Comparison of ENCODE assay signal across 10 mouse cellular contexts in the genomic region with DNA sequence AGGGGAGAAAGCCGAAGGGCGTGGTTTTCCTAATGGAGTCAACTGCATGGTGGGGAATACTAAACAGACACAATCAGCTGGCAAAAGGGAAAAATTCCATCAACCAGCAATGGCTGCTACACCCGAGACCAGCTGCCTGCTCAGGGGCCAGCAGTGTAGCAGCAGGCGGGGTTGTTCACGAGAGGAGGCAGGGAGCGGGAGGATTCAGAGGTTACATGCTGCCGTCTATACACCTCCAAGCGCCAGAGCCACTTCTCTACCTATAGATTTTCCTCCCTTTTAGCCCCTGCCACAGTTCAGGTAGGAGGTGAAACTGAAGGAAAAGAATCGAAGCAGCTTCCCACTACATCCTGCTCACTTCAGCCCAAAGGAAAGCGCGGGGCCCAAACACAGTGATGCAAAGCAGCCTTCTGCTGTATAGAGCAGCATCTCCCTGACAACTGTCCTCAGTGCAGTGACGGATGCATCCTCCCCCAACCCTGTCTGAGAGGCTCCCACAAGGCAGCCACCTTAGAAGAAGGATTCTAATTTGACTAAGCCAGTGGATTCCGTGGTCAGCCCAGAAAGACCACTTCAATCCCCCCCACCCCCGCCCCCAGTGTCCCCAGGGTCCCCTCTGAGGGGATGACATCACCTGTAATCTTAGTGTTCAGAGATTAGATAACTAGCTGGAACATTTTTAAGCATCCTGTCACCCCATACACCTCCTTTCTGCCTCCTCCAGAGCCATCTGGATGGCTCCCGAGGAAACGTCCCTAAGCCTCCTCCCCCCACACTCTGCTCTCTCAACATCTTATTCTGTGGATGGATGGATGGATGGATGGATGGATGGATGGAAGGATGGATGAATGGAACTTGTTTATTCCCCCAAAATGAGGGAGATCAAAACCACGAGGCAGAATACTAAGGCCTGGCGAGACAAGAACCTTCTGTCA.
DNase-seq lines count a peak whose midpoint lies in the region; ATAC-seq and TF ChIP-seq lines count a peak whose summit lies in the region.
"Had no signal": no experiment of that assay in that cellular context is flagged by ENCODE, and none has a peak within 500 bp of the region (broad histone marks: within the 10 kb centered on the region; RNA-seq: fewer than 3 reads in every experiment).

No protein-coding gene starts in this region.

- no peaks in the 10 kb centered on the region for H3K27me3 ChIP-seq in heart, embryonic 13.5 days (replicated peaks)
- no peaks in the 10 kb centered on the region for H3K27me3 ChIP-seq in forebrain, embryonic 10.5 days (ENCODE audit: poor library complexity, severe bottlenecking)
- no peaks in the 10 kb centered on the region for H3K27me3 ChIP-seq in neural tube, embryonic 15.5 days (replicated peaks)

- H3K9ac ChIP-seq in heart, embryonic 13.5 days = peak overlapping the region; percentile 50
- 0 out of 2 replicates have a peak overlapping the region, but pooled peaks have one; percentile 1 for H3K9ac ChIP-seq in neural tube, embryonic 15.5 days (replicated peaks)
- H3K9ac ChIP-seq: liver, embryonic 14.5 days had no signal

- peak overlapping the region; percentile 4; the same call in 1 of the 2 replicates for H3K4me2 ChIP-seq in heart, embryonic 13.5 days
- peak overlapping the region; percentile 40 for H3K4me2 ChIP-seq in neural tube, embryonic 15.5 days

- no peak overlapping the region for H3K4me3 ChIP-seq in heart, embryonic 13.5 days
- no peak overlapping the region for H3K4me3 ChIP-seq in forebrain, embryonic 10.5 days
- H3K4me3 ChIP-seq in neural tube, embryonic 15.5 days (replicated peaks) = no peak overlapping the region
- H3K4me3 ChIP-seq in gastrocnemius, adult 2 months = no peak overlapping the region

- 35% methylated on average over 18 of the region's 18 CpGs for WGBS in heart, embryonic 13.5 days
- WGBS in forebrain, embryonic 10.5 days = 48% methylated on average over 18 of the region's 18 CpGs
- WGBS in neural tube, embryonic 15.5 days = 30% methylated on average over 18 of the region's 18 CpGs

- peaks cover 27% of the 10 kb centered on the region for H3K4me1 ChIP-seq in heart, embryonic 13.5 days
- H3K4me1 ChIP-seq in forebrain, embryonic 10.5 days = peaks cover 26% of the 10 kb centered on the region
- H3K4me1 ChIP-seq in neural tube, embryonic 15.5 days = peaks cover 18% of the 10 kb centered on the region

- peak overlapping the region; percentile 15; the same call in 1 of the 2 replicates for H3K27ac ChIP-seq in heart, embryonic 13.5 days (replicated peaks)
- peak overlapping the region; percentile 63; the same call in 1 of the 2 replicates for H3K27ac ChIP-seq in forebrain, embryonic 10.5 days
- H3K27ac ChIP-seq in neural tube, embryonic 15.5 days (replicated peaks) = peak overlapping the region; percentile 54
- no peak overlapping the region for H3K27ac ChIP-seq in gastrocnemius, adult 2 months
- H3K27ac ChIP-seq: liver, embryonic 14.5 days had no signal

- intact Hi-C loops in gastrocnemius, adult 2 months (cut with DNase I) = no loop called here

- TF ChIP-seq CTCF in gastrocnemius, adult 2 months (IDR thresholded peaks at IDR 0.05) = no peak

- peaks cover 65% of the 10 kb centered on the region for H3K36me3 ChIP-seq in heart, embryonic 13.5 days
- H3K36me3 ChIP-seq in forebrain, embryonic 10.5 days (replicated peaks) = peaks cover 49% of the 10 kb centered on the region
- peaks cover 17% of the 10 kb centered on the region for H3K36me3 ChIP-seq in neural tube, embryonic 15.5 days
- H3K36me3 ChIP-seq: G1E had no signal

- no peak for ATAC-seq in heart, embryonic 13.5 days (ENCODE audit: extremely low read depth, insufficient number of reproducible peaks, low FRiP score, low TSS enrichment)
- peak; percentile 82 for ATAC-seq in neural tube, embryonic 15.5 days (ENCODE audit: low FRiP score)

- no peak for DNase-seq in heart, adult 18-20 months
- DNase-seq in forebrain, embryonic 10.5 days (ENCODE audit: extremely low spot score, low spot score) = no peak
- DNase-seq in left cerebral cortex, adult 18-20 months (ENCODE audit: low spot score in 2 of 2) = peak; percentile 68 to 82
- DNase-seq in gastrocnemius, adult 2 months = no peak
- DNase-seq in spleen, adult 18-20 months = no peak
- no peak for DNase-seq in adrenal gland, postnatal 14 days

- H3K9me3 ChIP-seq in heart, embryonic 13.5 days = no peaks in the 10 kb centered on the region
- no peaks in the 10 kb centered on the region for H3K9me3 ChIP-seq in forebrain, embryonic 10.5 days
- H3K9me3 ChIP-seq in neural tube, embryonic 15.5 days (replicated peaks) = no peaks in the 10 kb centered on the region

Comparison
In these comparisons a context has a peak if more than half of its experiments do, and no peak if none do; other contexts are left out.
1. DNase-seq: peak in left cerebral cortex, adult 18-20 months (2 of 2); none in heart, adult 18-20 months (0 of 2), forebrain, embryonic 10.5 days (single experiment), gastrocnemius, adult 2 months (single experiment), spleen, adult 18-20 months (0 of 2) and adrenal gland, postnatal 14 days (single experiment).